Mouse (Mus musculus) embryonic fibroblast, embryonic 13.5 days (primary cell): ENCODE results near the gene Rpusd4.

Source experiments
- CTCF ChIP-seq: IDR thresholded peaks from 2 replicates; pipeline ENCODE4 v1.5.1; 2011; ENCODE audit warnings: mild to moderate bottlenecking, control low read depth, low read length, moderate library complexity, borderline replicate concordance; ENCODE audit not compliant: insufficient read depth
- POLR2A ChIP-seq: IDR thresholded peaks from 2 replicates; pipeline ENCODE4 v1.6.1; 2011; ENCODE audit warnings: low read depth, mild to moderate bottlenecking, control low read depth, low read length, moderate library complexity

GRCm38 (mm10) chr9:35313601-35314000 lies 45.9 kb downstream of the Rpusd4 start:
- TF ChIP-seq CTCF (no peak), POLR2A (no peak)
